Mouse (Mus musculus) ovary, postnatal 36 days (tissue): ENCODE measurements around the gene Sema4g.

Experiments used
- DNase-seq: peaks from one replicate; pipeline ENCODE4 v3.0.0; 2022; ENCODE audit warnings: low spot score, mixed read lengths

The Sema4g gene

GRCm38 (mm10) chr19:44988831-44989566, at the start of gene Sema4g:
Sema4g (plus strand) TSS chr19:44989101.
- DNase-seq = peak; percentile 41

GRCm38 (mm10) chr19:44959633-44960032, 29.3 kb upstream of the Sema4g start:
- no peak for DNase-seq

- DNase-seq = no peak
Measured at GRCm38 (mm10) chr19:44965978-44966377, 22.9 kb upstream of the Sema4g start.

GRCm38 (mm10) chr19:44968329-44968728, 20.6 kb upstream of the Sema4g start:
- DNase-seq = no peak

GRCm38 (mm10) chr19:44976636-44977035, 12.3 kb upstream of the Sema4g start:
- no peak for DNase-seq

GRCm38 (mm10) chr19:44977148-44977547, 11.8 kb upstream of the Sema4g start:
- DNase-seq = no peak

GRCm38 (mm10) chr19:44980787-44981186, 8.1 kb upstream of the Sema4g start:
- no peak for DNase-seq

GRCm38 (mm10) chr19:44982477-44983115, 6.3 kb upstream of the Sema4g start:
- no peak for DNase-seq

- no peak for DNase-seq
Measured at GRCm38 (mm10) chr19:44983366-44983765, 5.5 kb upstream of the Sema4g start.

GRCm38 (mm10) chr19:44984420-44984819, 4.5 kb upstream of the Sema4g start:
- no peak for DNase-seq

GRCm38 (mm10) chr19:44985159-44985988, 3.5 kb upstream of the Sema4g start:
- no peak for DNase-seq

- no peak for DNase-seq
Measured at GRCm38 (mm10) chr19:44987004-44987403, 1.9 kb upstream of the Sema4g start.

- DNase-seq = no peak
Measured at GRCm38 (mm10) chr19:44987851-44988250, 1.1 kb upstream of the Sema4g start.

GRCm38 (mm10) chr19:44988321-44988720, 580 bp upstream of the Sema4g start:
- DNase-seq = no peak

- DNase-seq = no peak
Measured at GRCm38 (mm10) chr19:44989567-44990495, 930 bp downstream of the Sema4g start.

GRCm38 (mm10) chr19:44991031-44991430, 2.1 kb downstream of the Sema4g start:
- no peak for DNase-seq

GRCm38 (mm10) chr19:44992246-44992645, 3.3 kb downstream of the Sema4g start:
- DNase-seq = no peak

- DNase-seq = no peak
Measured at GRCm38 (mm10) chr19:44992712-44993111, 3.8 kb downstream of the Sema4g start.

- no peak for DNase-seq
Measured at GRCm38 (mm10) chr19:44997786-44998185, 8.9 kb downstream of the Sema4g start.

GRCm38 (mm10) chr19:44999647-45000046, 10.7 kb downstream of the Sema4g start:
- no peak for DNase-seq

GRCm38 (mm10) chr19:45002301-45002700, 13.4 kb downstream of the Sema4g start:
- no peak for DNase-seq
